Mouse (Mus musculus): ENCODE results near the gene Arl4d. TPM values are rescaled to one million over a fixed set of nuclear protein-coding genes. Genes with fewer than 3 reads are reported as not detected.

Arl4d gene
- total RNA-seq, 2 experiments from 2014 or later: 12.6 to 14.2 TPM

- no peak for DNase-seq (ENCODE audit: low spot score in 2 of 2)
These were observed 10.0 kb downstream of the Arl4d start for GRCm38 (mm10) chr11:101675349-101675748.

- no peak for DNase-seq (ENCODE audit: low spot score in 2 of 2)
These were observed 12.3 kb downstream of the Arl4d start for GRCm38 (mm10) chr11:101677655-101678054.

GRCm38 (mm10) chr11:101678770-101679169 is 13.4 kb downstream of the Arl4d start:
- no peak for DNase-seq (ENCODE audit: low spot score in 2 of 2)

GRCm38 (mm10) chr11:101679907-101680306 is 14.6 kb downstream of the Arl4d start:
- DNase-seq (ENCODE audit: low spot score in 2 of 2): no peak

GRCm38 (mm10) chr11:101680634-101681325 is 15.4 kb downstream of the Arl4d start:
- DNase-seq (ENCODE audit: low spot score in 2 of 2): no peak

- no peak for DNase-seq (ENCODE audit: low spot score in 2 of 2)
These were observed 16.6 kb downstream of the Arl4d start for GRCm38 (mm10) chr11:101681968-101682367.

- no peak for DNase-seq (ENCODE audit: low spot score in 2 of 2)
These were observed 17.1 kb downstream of the Arl4d start for GRCm38 (mm10) chr11:101682410-101682960.

GRCm38 (mm10) chr11:101687351-101688301 is 22.3 kb downstream of the Arl4d start:
- DNase-seq (ENCODE audit: low spot score in 2 of 2): peak; percentile 71 to 83

- DNase-seq (ENCODE audit: low spot score in 2 of 2): peak; percentile 78 to 90
These were observed 24.4 kb downstream of the Arl4d start for GRCm38 (mm10) chr11:101689701-101690113.

- DNase-seq (ENCODE audit: low spot score in 2 of 2): no peak
These were observed 25.0 kb downstream of the Arl4d start for GRCm38 (mm10) chr11:101690326-101690725.

- DNase-seq (ENCODE audit: low spot score in 2 of 2): peak; percentile 23 to 39
These were observed 30.7 kb downstream of the Arl4d start for GRCm38 (mm10) chr11:101695906-101696661.

GRCm38 (mm10) chr11:101697156-101697861 is 32.0 kb downstream of the Arl4d start:
- DNase-seq (ENCODE audit: low spot score in 2 of 2): no peak

GRCm38 (mm10) chr11:101698114-101698513 is 32.8 kb downstream of the Arl4d start:
- no peak for DNase-seq (ENCODE audit: low spot score in 2 of 2)

GRCm38 (mm10) chr11:101699556-101699955 is 34.2 kb downstream of the Arl4d start:
- DNase-seq (ENCODE audit: low spot score in 2 of 2): no peak

- DNase-seq (ENCODE audit: low spot score in 2 of 2): no peak
These were observed 34.6 kb downstream of the Arl4d start for GRCm38 (mm10) chr11:101699991-101700390.

GRCm38 (mm10) chr11:101700446-101700845 is 35.1 kb downstream of the Arl4d start:
- peak; percentile 21 to 63 for DNase-seq (ENCODE audit: low spot score in 2 of 2)

GRCm38 (mm10) chr11:101704081-101704480 is 38.7 kb downstream of the Arl4d start:
- DNase-seq (ENCODE audit: low spot score in 2 of 2): no peak

- no peak for DNase-seq (ENCODE audit: low spot score in 2 of 2)
These were observed 41.6 kb downstream of the Arl4d start for GRCm38 (mm10) chr11:101706764-101707448.

- DNase-seq (ENCODE audit: low spot score in 2 of 2): no peak
These were observed 43.1 kb downstream of the Arl4d start for GRCm38 (mm10) chr11:101708482-101708881.

GRCm38 (mm10) chr11:101712811-101713210 is 47.5 kb downstream of the Arl4d start:
- DNase-seq (ENCODE audit: low spot score in 2 of 2): no peak
